Comparison of ENCODE assay signal across 9 mouse cellular contexts in the genomic region with DNA sequence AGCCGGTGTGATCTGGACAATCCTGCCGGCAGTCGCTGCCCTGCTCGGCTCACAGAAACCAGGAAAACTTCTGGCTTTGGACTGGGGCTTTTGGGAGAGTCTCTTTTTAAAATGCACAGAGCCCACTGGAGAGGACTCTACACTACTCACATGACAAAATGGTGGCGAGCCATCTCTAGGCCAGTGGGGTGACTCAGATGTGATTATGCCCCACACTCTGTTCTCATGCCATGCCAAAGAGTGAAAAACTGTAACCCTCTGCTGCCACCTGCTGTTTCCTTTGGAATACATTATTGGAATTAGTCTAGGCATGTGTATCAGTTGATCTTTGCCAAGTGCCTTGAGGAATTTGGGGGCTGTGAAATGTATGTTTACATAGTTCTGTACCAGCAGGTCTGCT. TPM values are rescaled to one million over a fixed set of nuclear protein-coding genes. Genes with fewer than 3 reads are reported as not detected.
DNase-seq lines count a peak whose midpoint lies in the region; ATAC-seq and TF ChIP-seq lines count a peak whose summit lies in the region.
"Had no signal": no experiment of that assay in that cellular context is flagged by ENCODE, and none has a peak within 500 bp of the region (broad histone marks: within the 10 kb centered on the region; RNA-seq: fewer than 3 reads in every experiment).

No protein-coding gene starts in this region.

- no peak for DNase-seq in liver, embryonic 14.5 days (ENCODE audit: low read depth in 3 of 3, low spot score in 3 of 3)
- peak; percentile 47 for DNase-seq in adrenal gland, adult 8-10 months
- DNase-seq in embryo, embryonic 9.5 days (ENCODE audit: extremely low spot score) = peak; percentile 73
- DNase-seq in hindbrain, embryonic 11.5 days (ENCODE audit: low spot score) = peak; percentile 84
- DNase-seq in left cerebral cortex, adult 2 months (ENCODE audit: extremely low spot score in 1 of 2, low spot score in 2 of 2) = peak; percentile 57 to 66
- peak; percentile 54 for DNase-seq in yolk sac, embryonic 10.5 days (ENCODE audit: low spot score)

- H3K27me3 ChIP-seq in liver, embryonic 14.5 days (ENCODE audit: control insufficient read depth, insufficient read depth, low read length) = no peaks in the 10 kb centered on the region
- no peaks in the 10 kb centered on the region for H3K27me3 ChIP-seq in liver, embryonic 12.5 days (replicated peaks)
- H3K27me3 ChIP-seq in hindbrain, embryonic 11.5 days (ENCODE audit: control insufficient read depth, insufficient read depth, low read length) = no peaks in the 10 kb centered on the region
- H3K27me3 ChIP-seq in midbrain, embryonic 16.5 days (ENCODE audit: control insufficient read depth, insufficient read depth, low read depth, low read length) = no peaks in the 10 kb centered on the region
- H3K27me3 ChIP-seq: embryonic facial prominence, embryonic 12.5 days had no signal

- no peak for ATAC-seq in liver, embryonic 14.5 days (ENCODE audit: insufficient read depth)
- no peak for ATAC-seq in liver, embryonic 12.5 days
- ATAC-seq in hindbrain, embryonic 11.5 days (ENCODE audit: low FRiP score) = 0 out of 2 replicates have a peak, but pooled peaks have one; percentile 54
- ATAC-seq in midbrain, embryonic 16.5 days = peak; percentile 76

- peak; percentile 52; the same call in 1 of the 2 replicates for TF ChIP-seq CTCF in liver, embryonic 14.5 days (IDR thresholded peaks at IDR 0.05; ENCODE audit: low read depth)
- peak; percentile 76 for TF ChIP-seq CTCF in left cerebral cortex, adult 2 months (IDR thresholded peaks at IDR 0.05)

- intact Hi-C loops in left cerebral cortex, adult 2 months (cut with DNase I) = loop anchor here (5.0 kb wide), 1 partner anchor 478 kb away; no protein-coding TSS in a partner anchor

- no peak for TF ChIP-seq EP300 in liver, embryonic 14.5 days (IDR thresholded peaks at IDR 0.05; ENCODE audit: low read depth)

- peaks cover 0 to 5% of the 10 kb centered on the region in 2 experiments; a peak in 1 of 4 replicates for H3K4me1 ChIP-seq in liver, embryonic 14.5 days (replicated peaks; ENCODE audit: control insufficient read depth in 2 of 2, insufficient read depth in 2 of 2, low read length in 1 of 2)
- H3K4me1 ChIP-seq in liver, embryonic 12.5 days = no peaks in the 10 kb centered on the region
- no peaks in the 10 kb centered on the region for H3K4me1 ChIP-seq in hindbrain, embryonic 11.5 days (replicated peaks; ENCODE audit: control insufficient read depth, insufficient read depth, low read length)
- no peaks in the 10 kb centered on the region for H3K4me1 ChIP-seq in midbrain, embryonic 16.5 days (ENCODE audit: control insufficient read depth, insufficient read depth, low read length)
- H3K4me1 ChIP-seq: embryonic facial prominence, embryonic 12.5 days had no signal

- H3K36me3 ChIP-seq in liver, embryonic 14.5 days (replicated peaks; ENCODE audit: control insufficient read depth, insufficient read depth, low read depth) = no peaks in the 10 kb centered on the region
- H3K36me3 ChIP-seq in liver, embryonic 12.5 days = no peaks in the 10 kb centered on the region
- no peaks in the 10 kb centered on the region for H3K36me3 ChIP-seq in hindbrain, embryonic 11.5 days (ENCODE audit: control insufficient read depth, insufficient read depth, low read length)
- no peaks in the 10 kb centered on the region for H3K36me3 ChIP-seq in midbrain, embryonic 16.5 days (ENCODE audit: control insufficient read depth, insufficient read depth, low read length)
- H3K36me3 ChIP-seq: embryonic facial prominence, embryonic 12.5 days had no signal

- WGBS in liver, embryonic 14.5 days (ENCODE audit: insufficient replicate concordance) = 61% methylated on average over 5 of the region's 5 CpGs
- WGBS in liver, embryonic 12.5 days (ENCODE audit: insufficient replicate concordance) = 67% methylated on average over 5 of the region's 5 CpGs
- WGBS in hindbrain, embryonic 11.5 days = 74% methylated on average over 5 of the region's 5 CpGs
- 63% methylated on average over 5 of the region's 5 CpGs for WGBS in midbrain, embryonic 16.5 days

- no peak overlapping the region for H3K27ac ChIP-seq in liver, embryonic 14.5 days
- no peak overlapping the region for H3K27ac ChIP-seq in liver, embryonic 12.5 days
- H3K27ac ChIP-seq in hindbrain, embryonic 11.5 days (ENCODE audit: low read depth, low read length) = no peak overlapping the region
- no peak overlapping the region for H3K27ac ChIP-seq in left cerebral cortex, adult 2 months
- no peak overlapping the region for H3K27ac ChIP-seq in midbrain, embryonic 16.5 days (ENCODE audit: low read length)
- H3K27ac ChIP-seq: embryonic facial prominence, embryonic 12.5 days had no signal

- H3K4me2 ChIP-seq in liver, embryonic 14.5 days (ENCODE audit: low read depth) = no peak overlapping the region
- no peak overlapping the region for H3K4me2 ChIP-seq in liver, embryonic 12.5 days
- H3K4me2 ChIP-seq in hindbrain, embryonic 11.5 days (replicated peaks; ENCODE audit: low read depth, low read length) = no peak overlapping the region
- H3K4me2 ChIP-seq in midbrain, embryonic 16.5 days (ENCODE audit: low read length) = no peak overlapping the region
- H3K4me2 ChIP-seq: embryonic facial prominence, embryonic 12.5 days had no signal

- no peaks in the 10 kb centered on the region; the same call in 1 of the 2 replicates for H3K9me3 ChIP-seq in liver, embryonic 14.5 days (ENCODE audit: control insufficient read depth, low read length)
- peaks cover 5% of the 10 kb centered on the region; the same call in 1 of the 2 replicates for H3K9me3 ChIP-seq in liver, embryonic 12.5 days (replicated peaks)
- no peaks in the 10 kb centered on the region for H3K9me3 ChIP-seq in hindbrain, embryonic 11.5 days (ENCODE audit: control insufficient read depth, low read length)
- H3K9me3 ChIP-seq in midbrain, embryonic 16.5 days (replicated peaks; ENCODE audit: control insufficient read depth, low read length, poor library complexity, severe bottlenecking) = no peaks in the 10 kb centered on the region; the same call in 1 of the 2 replicates
- H3K9me3 ChIP-seq: embryonic facial prominence, embryonic 12.5 days had no signal

- no peak overlapping the region for H3K9ac ChIP-seq in liver, embryonic 14.5 days (replicated peaks)
- H3K9ac ChIP-seq in liver, embryonic 12.5 days = no peak overlapping the region
- no peak overlapping the region for H3K9ac ChIP-seq in hindbrain, embryonic 11.5 days (ENCODE audit: low read depth, low read length)
- no peak overlapping the region for H3K9ac ChIP-seq in midbrain, embryonic 16.5 days (ENCODE audit: low read depth, low read length)
- H3K9ac ChIP-seq: embryonic facial prominence, embryonic 12.5 days had no signal

- H3K4me3 ChIP-seq in liver, embryonic 14.5 days (ENCODE audit: insufficient read depth in 1 of 2, low read depth in 2 of 2, low read length in 2 of 2) = no peak overlapping the region
- H3K4me3 ChIP-seq in liver, embryonic 12.5 days = no peak overlapping the region
- no peak overlapping the region for H3K4me3 ChIP-seq in hindbrain, embryonic 11.5 days (ENCODE audit: low read depth, low read length)
- H3K4me3 ChIP-seq in left cerebral cortex, adult 2 months = no peak overlapping the region
- no peak overlapping the region for H3K4me3 ChIP-seq in midbrain, embryonic 16.5 days (ENCODE audit: low read depth, low read length)
- H3K4me3 ChIP-seq: embryonic facial prominence, embryonic 12.5 days had no signal

RNA-seq across cellular contexts. Expression of gene Adm, which starts 17.9 kb away (rescaled TPM):
- 1.5 TPM in 2 replicates for polyA plus RNA-seq in liver, embryonic 14.5 days (2012; rRNA removed)
- 1.2 and 1.4 TPM in 2 replicates for polyA plus RNA-seq in liver, embryonic 14.5 days (2014; fragmentation: Nextera tagmentation; extraction: Ambion mirVana)
- 7.8 and 8.9 TPM in 2 replicates for polyA plus RNA-seq in liver, embryonic 12.5 days (2016; fragmentation: Nextera tagmentation; extraction: Ambion mirVana)
- total RNA-seq in adrenal gland, adult 8-10 months (2022) = 10 to 100 TPM; 21.2 to 81.4 (median 35.9) TPM
- polyA plus RNA-seq in hindbrain, embryonic 11.5 days (2014; fragmentation: Nextera tagmentation; extraction: Ambion mirVana) = 4.1 and 5.0 TPM in 2 replicates
- 1 to 10 TPM; 2.8 to 3.4 TPM for total RNA-seq in left cerebral cortex, adult 2 months (2021)
- polyA plus RNA-seq in midbrain, embryonic 16.5 days (2015; fragmentation: Nextera tagmentation; extraction: Ambion mirVana) = 3.9 and 4.9 TPM in 2 replicates

RNA-seq across cellular contexts. Expression of gene Sbf2, which starts 30.6 kb away (rescaled TPM):
- 2.6 and 2.9 TPM in 2 replicates for polyA plus RNA-seq in liver, embryonic 14.5 days (2012; rRNA removed)
- 3.3 TPM in 2 replicates for polyA plus RNA-seq in liver, embryonic 14.5 days (2014; fragmentation: Nextera tagmentation; extraction: Ambion mirVana)
- 7.2 and 9.2 TPM in 2 replicates for polyA plus RNA-seq in liver, embryonic 12.5 days (2016; fragmentation: Nextera tagmentation; extraction: Ambion mirVana)
- total RNA-seq in adrenal gland, adult 8-10 months (2022) = 10 to 100 TPM; 39.5 to 68.9 (median 55.1) TPM
- polyA plus RNA-seq in hindbrain, embryonic 11.5 days (2014; fragmentation: Nextera tagmentation; extraction: Ambion mirVana) = 39.1 and 48.9 TPM in 2 replicates
- 10 to 100 TPM; 54.7 to 55.2 TPM for total RNA-seq in left cerebral cortex, adult 2 months (2021)
- polyA plus RNA-seq in midbrain, embryonic 16.5 days (2015; fragmentation: Nextera tagmentation; extraction: Ambion mirVana) = 57.1 and 66.3 TPM in 2 replicates

Comparison
In these comparisons a context has a peak if more than half of its experiments do, and no peak if none do; other contexts are left out.
1. ATAC-seq: peak in hindbrain, embryonic 11.5 days (single experiment) and midbrain, embryonic 16.5 days (single experiment); none in liver, embryonic 14.5 days (single experiment) and liver, embryonic 12.5 days (single experiment).
2. DNase-seq: peak in adrenal gland, adult 8-10 months (single experiment), embryo, embryonic 9.5 days (single experiment), hindbrain, embryonic 11.5 days (single experiment), left cerebral cortex, adult 2 months (2 of 2) and yolk sac, embryonic 10.5 days (single experiment); none in liver, embryonic 14.5 days (0 of 3).